Mouse (Mus musculus): ENCODE measurements around the gene Brs3. TPM values are rescaled to one million over a fixed set of nuclear protein-coding genes. Genes with fewer than 3 reads are reported as not detected.

Brs3 gene
- total and polyA plus RNA-seq, 3 experiments, result 0.05 TPM; not detected in 2

DNA sequence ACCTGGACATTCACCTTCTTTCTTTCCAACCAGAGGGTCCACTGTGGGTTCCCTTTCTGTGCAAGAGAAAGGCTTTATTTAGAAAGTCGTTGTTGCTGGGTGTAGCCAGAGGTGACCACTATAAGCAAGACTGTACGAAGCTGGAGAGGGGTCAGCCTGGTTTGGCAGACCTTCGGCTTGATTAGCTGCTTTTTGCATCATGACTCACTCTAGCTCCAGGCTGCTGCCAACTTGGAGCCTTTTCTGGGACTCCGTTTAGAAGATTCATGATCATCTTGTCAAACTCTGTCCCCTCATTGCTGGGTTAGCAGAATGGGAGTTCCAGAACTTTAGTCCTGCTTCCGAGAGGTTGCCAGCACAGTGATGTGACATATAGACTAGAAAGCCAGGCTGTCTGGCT, 38.6 kb downstream of the Brs3 start:
- Histone ChIP-seq H3K4me3 (ENCODE audit: low read depth, low read length) (no peak overlapping the region), H3K27me3 (ENCODE audit: insufficient read depth, low read length) (no peaks in the 10 kb centered on the region), H3K4me1 (ENCODE audit: insufficient read depth, low read depth, low read length) (no peaks in the 10 kb centered on the region), H3K9me3 (replicated peaks) (no peaks in the 10 kb centered on the region), H3K36me3 (replicated peaks) (no peaks in the 10 kb centered on the region)
- DNase-seq (ENCODE audit: low spot score) (no peak), ATAC-seq (ENCODE audit: extremely low read depth, insufficient number of reproducible peaks, low FRiP score, poor library complexity, severe bottlenecking) (no peak)
- no peak for TF ChIP-seq POLR2AphosphoS5 (IDR thresholded peaks at IDR 0.05; ENCODE audit: insufficient replicate concordance, low read depth, low read length)
- TF ChIP-seq CTCF (IDR thresholded peaks at IDR 0.05; ENCODE audit: low read depth, low read length), result no peak
- TF ChIP-seq TAL1 (conservative IDR thresholded peaks at IDR 0.05; ENCODE audit: low read depth, low read length), result no peak
- TF ChIP-seq GATA2 (IDR thresholded peaks at IDR 0.05; ENCODE audit: borderline replicate concordance, low read depth, low read length), result no peak
- TF ChIP-seq GATA1 (IDR thresholded peaks at IDR 0.05; ENCODE audit: borderline replicate concordance, low read length), result no peak

DNA sequence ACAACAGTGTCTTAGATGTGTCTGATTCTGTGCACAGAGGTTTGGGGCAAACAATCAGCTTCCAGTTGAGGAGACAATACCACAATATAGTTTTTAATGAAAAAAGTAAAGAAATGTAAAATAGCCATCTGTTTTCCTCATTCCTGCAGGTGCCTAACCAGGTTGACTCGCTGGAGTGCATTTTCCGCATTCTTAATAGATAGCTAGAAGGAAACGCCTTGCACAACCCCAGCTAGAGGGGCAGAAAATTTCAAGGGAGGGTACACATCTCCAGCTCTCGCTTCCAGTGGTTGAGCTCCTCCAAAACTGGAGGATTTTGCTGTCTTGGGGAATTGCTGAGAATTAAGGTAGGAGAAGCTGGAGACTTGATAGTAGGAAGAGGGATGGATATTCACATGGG, 44.9 kb downstream of the Brs3 start, which contains the start of gene Vgll1:
TSS of gene Vgll1 (plus strand) at position 301 of the 400 bp plus-strand sequence.
- Histone ChIP-seq H3K36me3 (replicated peaks) (no peaks in the 10 kb centered on the region), H3K4me3 (ENCODE audit: low read depth, low read length) (no peak within 1 kb of the TSS), H3K9me3 (replicated peaks) (no peaks in the 10 kb centered on the region), H3K27me3 (ENCODE audit: insufficient read depth, low read length) (no peaks in the 10 kb centered on the region), H3K4me1 (ENCODE audit: insufficient read depth, low read depth, low read length) (no peaks in the 10 kb centered on the region)
- no peak for ATAC-seq (ENCODE audit: extremely low read depth, insufficient number of reproducible peaks, low FRiP score, poor library complexity, severe bottlenecking)
- DNase-seq (ENCODE audit: low spot score), result no peak
- TF ChIP-seq POLR2AphosphoS5 (IDR thresholded peaks at IDR 0.05; ENCODE audit: insufficient replicate concordance, low read depth, low read length) (no peak), GATA2 (IDR thresholded peaks at IDR 0.05; ENCODE audit: borderline replicate concordance, low read depth, low read length) (no peak), GATA1 (IDR thresholded peaks at IDR 0.05; ENCODE audit: borderline replicate concordance, low read length) (no peak), TAL1 (conservative IDR thresholded peaks at IDR 0.05; ENCODE audit: low read depth, low read length) (no peak), CTCF (IDR thresholded peaks at IDR 0.05; ENCODE audit: low read depth, low read length) (no peak)

Other genes starting within 250 kb of the Brs3 start
- not detected in 2 replicates for gene Map7d3, start 220.7 kb upstream of the Brs3 start, total RNA-seq (2014; fragmentation: Nextera tagmentation)
- not detected in 2 replicates for gene Map7d3, start 220.7 kb upstream of the Brs3 start, total RNA-seq (2017)
- not detected in 2 replicates for gene Map7d3, start 220.7 kb upstream of the Brs3 start, polyA plus RNA-seq (2012)
- not detected in 2 replicates for gene Adgrg4, start 172.9 kb upstream of the Brs3 start, total RNA-seq (2014; fragmentation: Nextera tagmentation)
- 0.05 and 0.12 TPM in 2 replicates for gene Adgrg4, start 172.9 kb upstream of the Brs3 start, total RNA-seq (2017)
- not detected in 2 replicates for gene Adgrg4, start 172.9 kb upstream of the Brs3 start, polyA plus RNA-seq (2012)
- 53.4 and 58.5 TPM in 2 replicates for gene Htatsf1, start 10.5 kb downstream of the Brs3 start, total RNA-seq (2014; fragmentation: Nextera tagmentation)
- 56.5 and 57.1 TPM in 2 replicates for gene Htatsf1, start 10.5 kb downstream of the Brs3 start, total RNA-seq (2017)
- gene Htatsf1, start 10.5 kb downstream of the Brs3 start, polyA plus RNA-seq (2012), result 21.2 and 22.1 TPM in 2 replicates
- gene Vgll1, start 45.0 kb downstream of the Brs3 start, total RNA-seq (2014; fragmentation: Nextera tagmentation), result not detected in 2 replicates
- gene Vgll1, start 45.0 kb downstream of the Brs3 start, total RNA-seq (2017), result 0.27 TPM in 1 of 2 replicates, not detected in the other
- gene Vgll1, start 45.0 kb downstream of the Brs3 start, polyA plus RNA-seq (2012), result not detected in 2 replicates
- not detected in 2 replicates for gene Cd40lg, start 169.1 kb downstream of the Brs3 start, total RNA-seq (2014; fragmentation: Nextera tagmentation)
- not detected in 2 replicates for gene Cd40lg, start 169.1 kb downstream of the Brs3 start, total RNA-seq (2017)
- gene Cd40lg, start 169.1 kb downstream of the Brs3 start, polyA plus RNA-seq (2012), result not detected in 2 replicates